Mouse (Mus musculus): ENCODE measurements around the gene Pla2g12a.

GRCm38 (mm10) chr3:129939058-129939457 is 60.7 kb downstream of the Pla2g12a start:
- TF ChIP-seq EP300 (IDR thresholded peaks at IDR 0.05) = no peak
- TF ChIP-seq CTCF (IDR thresholded peaks at IDR 0.05) = no peak

All from lung, postnatal 0 days (tissue).